Mouse (Mus musculus) embryonic facial prominence, embryonic 10.5 days (tissue): ENCODE results near the gene Entpd4b. TPM values are rescaled to one million over a fixed set of nuclear protein-coding genes. Genes with fewer than 3 reads are reported as not detected.
"Not testable (repeated sequence)": the region's sequence is repeated elsewhere in the genome, so short reads cannot be mapped to it uniquely, and the experiment has no call there.

Experiments
- DNase-seq: peaks from one replicate; pipeline ENCODE4 v3.0.0-alpha.2; 2017; ENCODE audit warnings: low spot score
- H3K27ac ChIP-seq: fragments of 300-500 bp; sonication (generic); replicated peaks from 2 replicates; pipeline ENCODE4 v1.5.1; 2016; ENCODE audit warnings: mild to moderate bottlenecking
- H3K27me3 ChIP-seq: fragments of 300-500 bp; sonication (generic); replicated peaks from 2 replicates; pipeline ENCODE4 v1.6.1; 2016; ENCODE audit warnings: low read depth, mild to moderate bottlenecking; ENCODE audit not compliant: poor library complexity, severe bottlenecking
- H3K36me3 ChIP-seq: fragments of 300-500 bp; sonication (generic); replicated peaks from 2 replicates; pipeline ENCODE4 v1.6.1; 2016; ENCODE audit warnings: mild to moderate bottlenecking, moderate library complexity
- H3K4me1 ChIP-seq: fragments of 300-500 bp; sonication (generic); 2 replicates; pipeline ENCODE4 v1.6.1; 2016
- H3K4me3 ChIP-seq: fragments of 300-500 bp; sonication (generic); 2 replicates; pipeline ENCODE4 v1.5.1; 2016; ENCODE audit warnings: mild to moderate bottlenecking, moderate library complexity
- H3K9me3 ChIP-seq: fragments of 300-500 bp; sonication (generic); 2 replicates; pipeline ENCODE4 v1.6.1; 2016; ENCODE audit warnings: mild to moderate bottlenecking
- WGBS: fragments of 180-500 bp; shearing (Covaris S2); methylation state at CpG from one replicate; pipeline ENCODE4 v1.1.7; 2016; 5-methylcytosine and 5-hydroxymethylcytosine counted together
- polyA plus RNA-seq: library from polyadenylated mRNA; unstranded; fragments of >200 nt; fragmentation: Nextera tagmentation; extraction: Ambion mirVana; gene quantifications from 2 replicates; pipeline ENCODE4 v1.2.1, GENCODE M21; 2016

Entpd4b gene
- polyA plus RNA-seq, 1 experiment from 2014 or later = 9.3 TPM

DNA sequence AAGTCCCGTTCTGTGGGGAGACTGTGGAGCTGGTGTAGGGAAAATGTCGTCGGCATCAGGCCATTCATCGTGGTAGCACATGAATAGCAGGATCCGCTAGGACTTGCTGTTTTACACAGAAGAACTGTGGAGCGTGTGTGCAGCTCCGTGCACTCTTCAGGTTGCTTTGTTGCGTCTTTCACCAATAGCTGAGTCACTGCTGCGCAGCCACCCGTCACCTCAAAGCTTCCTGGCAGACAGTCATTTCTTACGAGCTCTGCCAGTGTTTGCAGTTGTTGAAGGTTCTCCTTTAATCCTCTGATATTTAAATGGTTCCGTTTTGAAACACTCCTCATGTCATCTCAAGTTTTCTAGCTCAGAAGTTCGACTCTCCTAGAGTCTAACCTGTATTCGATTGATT lies 2.3 kb downstream of the Entpd4b start:
- H3K36me3 ChIP-seq, H3K4me3 ChIP-seq, DNase-seq, H3K27ac ChIP-seq, H3K9me3 ChIP-seq, H3K27me3 ChIP-seq, H3K4me1 ChIP-seq: not testable (repeated sequence)
- no CpG with 5 or more reads among the region's 14 CpGs for WGBS

Other genes starting within 250 kb of the Entpd4b start
- gene Gm16867, start 52.1 kb upstream of the Entpd4b start, polyA plus RNA-seq = not detected in 2 replicates
- not detected in 2 replicates for gene Gm27179, start 42.9 kb upstream of the Entpd4b start, polyA plus RNA-seq